Mouse (Mus musculus) left cerebral cortex, adult 2 months (tissue): ENCODE results near the gene Olfr237-ps1. TPM values are rescaled to one million over a fixed set of nuclear protein-coding genes. Genes with fewer than 3 reads are reported as not detected.

Source experiments
- DNase-seq, 2 experiments: peaks; one replicate each; pipeline ENCODE4 v3.0.0; 2021 to 2022; ENCODE audit warnings: low spot score in 2 of 2, mixed read lengths in 1 of 2; ENCODE audit errors: extremely low spot score in 1 of 2
- H3K27ac ChIP-seq: fragments of 200-600 bp; 2 replicates; pipeline ENCODE4 v1.8.1; 2022
- H3K4me3 ChIP-seq: fragments of 200-600 bp; 2 replicates; pipeline ENCODE4 v1.8.1; 2022
- CTCF ChIP-seq: fragments of 200-600 bp; IDR thresholded peaks from 2 replicates; pipeline ENCODE4 v1.8.1; 2022; ENCODE audit warnings: antibody characterized with exemption, mild to moderate bottlenecking, moderate library complexity
- intact Hi-C: fragments of 180-260 bp; cut with DNase I; formaldehyde crosslinking; loops from one replicate; pipeline ENCODE4 v1.15.1; 2025
- total RNA-seq, 2 experiments: library from RNA; stranded (reverse); gene quantifications; 2 replicates each; pipeline ENCODE4 v1.2.3; 2021

Olfr237-ps1 gene
- total RNA-seq, 2 experiments from 2014 or later: not detected

DNA sequence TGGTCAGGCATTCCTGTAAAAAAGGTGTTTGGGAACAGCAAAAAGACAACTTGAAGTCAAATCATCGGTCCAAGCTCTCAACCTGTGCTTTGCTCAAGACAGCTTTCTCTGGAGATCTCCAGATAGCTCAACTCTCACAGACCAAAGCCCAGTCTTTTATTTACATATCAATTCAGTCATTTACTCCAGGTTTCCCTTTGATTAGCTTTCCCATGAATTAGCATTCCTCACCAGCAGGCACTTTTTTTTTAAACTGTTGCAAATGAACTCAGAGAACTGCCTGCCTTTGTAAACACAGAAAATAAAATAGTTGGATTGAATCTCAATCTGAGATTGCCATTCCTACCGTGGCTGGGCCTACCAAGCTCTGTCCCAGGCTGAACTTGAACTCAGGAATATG, 59.0 kb downstream of the Olfr237-ps1 start:
- no peak for DNase-seq
- Histone ChIP-seq H3K27ac (no peak overlapping the region), H3K4me3 (no peak overlapping the region)
- no peak for TF ChIP-seq CTCF
- intact Hi-C loops: no loop called here

Other genes with a start within 250 kb of the Olfr237-ps1 start
- not detected for gene Olfr447, start 237.7 kb upstream of the Olfr237-ps1 start, total RNA-seq
- not detected for gene Olfr446, start 225.2 kb upstream of the Olfr237-ps1 start, total RNA-seq
- not detected for gene Olfr444, start 197.5 kb upstream of the Olfr237-ps1 start, total RNA-seq
- not detected for gene Olfr441, start 40.2 kb upstream of the Olfr237-ps1 start, total RNA-seq
- gene Olfr437, start 16.7 kb downstream of the Olfr237-ps1 start, total RNA-seq: not detected
- gene Olfr13, start 25.6 kb downstream of the Olfr237-ps1 start, total RNA-seq: not detected
- gene Olfr435, start 50.6 kb downstream of the Olfr237-ps1 start, total RNA-seq: not detected
- not detected for gene Olfr434, start 66.5 kb downstream of the Olfr237-ps1 start, total RNA-seq
- not detected for gene Olfr47, start 85.0 kb downstream of the Olfr237-ps1 start, total RNA-seq
- gene Arhgef5, start 119.0 kb downstream of the Olfr237-ps1 start, total RNA-seq: 1 to 10 TPM; 2.5 to 3.0 TPM
- not detected for gene Nobox, start 163.0 kb downstream of the Olfr237-ps1 start, total RNA-seq